Mouse (Mus musculus) CH12F3 (cell line): Measurements from ENCODE around the gene Rad9b.

Source experiments
- in situ Hi-C: fragments of 300-500 bp; cut with MboI; formaldehyde crosslinking; loops from 2 replicates; pipeline ENCODE4 v1.14.3; 2020; ENCODE audit warnings: low sequenced_read_pairs

Rad9b gene

GRCm38 (mm10) chr5:122285767-122286150, 68.3 kb downstream of the Rad9b start:
- in situ Hi-C loops, result no loop called here

- in situ Hi-C loops, result no loop called here
Observed at GRCm38 (mm10) chr5:122285029-122285766, 68.8 kb downstream of the Rad9b start.

GRCm38 (mm10) chr5:122284183-122285028, 69.6 kb downstream of the Rad9b start, which contains the start of gene Pptc7:
Gene Pptc7 (plus strand): TSS chr5:122284365.
- in situ Hi-C loops, result no loop called here

- in situ Hi-C loops, result no loop called here
Observed at GRCm38 (mm10) chr5:122283828-122284182, 70.2 kb downstream of the Rad9b start.

- in situ Hi-C loops, result no loop called here
Observed at GRCm38 (mm10) chr5:122280827-122281462, 73.1 kb downstream of the Rad9b start.

GRCm38 (mm10) chr5:122280422-122280826, 73.6 kb downstream of the Rad9b start:
- in situ Hi-C loops, result no loop called here

- in situ Hi-C loops, result no loop called here
Observed at GRCm38 (mm10) chr5:122279799-122280421, 74.1 kb downstream of the Rad9b start.

- in situ Hi-C loops, result no loop called here
Observed at GRCm38 (mm10) chr5:122278946-122279345, 75.1 kb downstream of the Rad9b start.

- in situ Hi-C loops, result no loop called here
Observed at GRCm38 (mm10) chr5:122274785-122275184, 79.2 kb downstream of the Rad9b start.
